Mouse (Mus musculus) telencephalon, adult 2 months (tissue): ENCODE measurements at regions not wholly inside any gene's neighbourhood (a gene's known extent, or its start where the extent isn't known, plus 50 kb on each side); places are given as distances from the start of the nearest gene placed in this dataset.

Source experiments
- DNase-seq: peaks from one replicate; pipeline ENCODE4 v3.0.0-alpha.2; 2011; ENCODE audit warnings: low read depth, low spot score

GRCm38 (mm10) chr3:140205914-140206313 lies 1000.4 kb downstream of the Stpg2 start:
- no peak for DNase-seq

- DNase-seq, result no peak
Measured at GRCm38 (mm10) chr3:140221478-140221877, 990.7 kb downstream of the Pdha2 start.

GRCm38 (mm10) chr3:140230712-140231111 lies 981.4 kb downstream of the Pdha2 start:
- no peak for DNase-seq

- no peak for DNase-seq
Measured at GRCm38 (mm10) chr3:140233144-140233543, 979.0 kb downstream of the Pdha2 start.

GRCm38 (mm10) chr3:140233809-140234208 lies 978.3 kb downstream of the Pdha2 start:
- no peak for DNase-seq

GRCm38 (mm10) chr3:140239276-140239675 lies 972.9 kb downstream of the Pdha2 start:
- DNase-seq, result no peak
